Mouse (Mus musculus) liver, adult 2 months (tissue): Measurements from ENCODE around the gene Mkrn2os.

Experiments used
- CTCF ChIP-seq: fragments of 200-500 bp; IDR thresholded peaks from 2 replicates; pipeline ENCODE4 v1.5.1; 2011; ENCODE audit warnings: low read depth, low read length, control low read depth
- POLR2A ChIP-seq: fragments of 200-500 bp; IDR thresholded peaks from 2 replicates; pipeline ENCODE4 v1.6.1; 2011; ENCODE audit warnings: low read length, control low read depth; ENCODE audit not compliant: insufficient read depth; ENCODE audit errors: extremely low read depth

DNA sequence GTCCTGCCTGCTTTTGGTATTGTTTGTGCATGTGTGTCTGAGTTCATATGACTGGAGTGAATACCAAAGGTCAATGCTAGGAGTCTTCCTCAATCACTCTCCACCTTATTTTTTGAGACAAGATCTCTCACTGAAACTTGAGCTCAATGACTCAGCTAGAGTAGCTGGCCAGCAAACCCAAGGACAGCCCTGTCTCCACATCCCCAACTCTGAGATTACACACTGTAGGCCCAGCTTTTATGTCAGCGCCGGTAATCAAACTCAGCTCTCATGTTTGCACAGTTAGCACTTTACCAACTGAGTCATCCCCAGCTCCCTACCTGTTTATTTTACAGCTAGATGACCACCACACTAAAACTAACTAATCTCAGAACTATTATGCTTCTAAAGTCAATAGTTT is 41.6 kb upstream of the Mkrn2os start:
- TF ChIP-seq POLR2A, result no peak
- no peak for TF ChIP-seq CTCF
